Mouse (Mus musculus): ENCODE data around the gene Ppp1r15b. TPM values are rescaled to one million over a fixed set of nuclear protein-coding genes. Genes with fewer than 3 reads are reported as not detected.

Gene Ppp1r15b
- total and polyA plus RNA-seq, 2 experiments from 2014 or later, result 17.5 to 42.3 TPM

GRCm38 (mm10) chr1:133093719-133094118, 37.2 kb upstream of the Ppp1r15b start:
- H3K4me1 ChIP-seq (ENCODE audit: insufficient read depth, low read length), result no peaks in the 10 kb centered on the region
- H3K36me3 ChIP-seq (ENCODE audit: insufficient read depth, low read length), result peaks cover 54% of the 10 kb centered on the region
- H3K4me2 ChIP-seq (ENCODE audit: low read depth, low read length, poor library complexity, severe bottlenecking), result no peak overlapping the region
- no peak for DNase-seq (ENCODE audit: low spot score)
- no peak overlapping the region for H3K9ac ChIP-seq (replicated peaks; ENCODE audit: low read length, poor library complexity, severe bottlenecking)
- 90% methylated on average over 7 of the region's 7 CpGs for WGBS
- no peak overlapping the region for H3K27ac ChIP-seq (ENCODE audit: low read depth, low read length)
- H3K9me3 ChIP-seq (ENCODE audit: low read length), result no peaks in the 10 kb centered on the region
- no peak for TF ChIP-seq CTCF (IDR thresholded peaks at IDR 0.05)
- no peaks in the 10 kb centered on the region for H3K27me3 ChIP-seq (ENCODE audit: insufficient read depth, low read length)
- H3K4me3 ChIP-seq (ENCODE audit: low read depth, low read length), result no peak overlapping the region
- no peak for ATAC-seq (ENCODE audit: low FRiP score)

GRCm38 (mm10) chr1:133100980-133101798, 29.8 kb upstream of the Ppp1r15b start:
- Histone ChIP-seq H3K27me3 (ENCODE audit: insufficient read depth, low read length) (no peaks in the 10 kb centered on the region), H3K4me2 (ENCODE audit: low read depth, low read length, poor library complexity, severe bottlenecking) (no peak overlapping the region), H3K27ac (ENCODE audit: low read depth, low read length) (no peak overlapping the region; the same call in 1 of the 2 replicates), H3K4me1 (ENCODE audit: insufficient read depth, low read length) (no peaks in the 10 kb centered on the region), H3K9ac (replicated peaks; ENCODE audit: low read length, poor library complexity, severe bottlenecking) (no peak overlapping the region), H3K36me3 (ENCODE audit: insufficient read depth, low read length) (peaks cover 67% of the 10 kb centered on the region), H3K9me3 (ENCODE audit: low read length) (no peaks in the 10 kb centered on the region), H3K4me3 (ENCODE audit: low read depth, low read length) (no peak overlapping the region)
- 0 out of 2 replicates have a peak, but pooled peaks have one; percentile 23 for ATAC-seq (ENCODE audit: low FRiP score)
- TF ChIP-seq CTCF (IDR thresholded peaks at IDR 0.05), result peak; percentile 85
- peak; percentile 77 for DNase-seq (ENCODE audit: low spot score)
- 42% methylated on average over 17 of the region's 17 CpGs for WGBS

GRCm38 (mm10) chr1:133102108-133102507, 28.8 kb upstream of the Ppp1r15b start:
- WGBS, result 82% methylated on average over 5 of the region's 5 CpGs
- Histone ChIP-seq H3K36me3 (ENCODE audit: insufficient read depth, low read length) (peaks cover 59% of the 10 kb centered on the region), H3K4me1 (ENCODE audit: insufficient read depth, low read length) (no peaks in the 10 kb centered on the region), H3K4me2 (ENCODE audit: low read depth, low read length, poor library complexity, severe bottlenecking) (no peak overlapping the region), H3K4me3 (ENCODE audit: low read depth, low read length) (no peak overlapping the region), H3K9me3 (ENCODE audit: low read length) (no peaks in the 10 kb centered on the region), H3K27me3 (ENCODE audit: insufficient read depth, low read length) (no peaks in the 10 kb centered on the region), H3K27ac (ENCODE audit: low read depth, low read length) (no peak overlapping the region), H3K9ac (replicated peaks; ENCODE audit: low read length, poor library complexity, severe bottlenecking) (no peak overlapping the region)
- DNase-seq (ENCODE audit: low spot score) (no peak), ATAC-seq (ENCODE audit: low FRiP score) (no peak)
- TF ChIP-seq CTCF (IDR thresholded peaks at IDR 0.05), result no peak

GRCm38 (mm10) chr1:133103315-133103714, 27.6 kb upstream of the Ppp1r15b start:
- Histone ChIP-seq H3K36me3 (ENCODE audit: insufficient read depth, low read length) (peaks cover 58% of the 10 kb centered on the region), H3K4me3 (ENCODE audit: low read depth, low read length) (no peak overlapping the region), H3K9me3 (ENCODE audit: low read length) (no peaks in the 10 kb centered on the region), H3K27me3 (ENCODE audit: insufficient read depth, low read length) (no peaks in the 10 kb centered on the region), H3K27ac (ENCODE audit: low read depth, low read length) (no peak overlapping the region), H3K9ac (replicated peaks; ENCODE audit: low read length, poor library complexity, severe bottlenecking) (no peak overlapping the region), H3K4me2 (ENCODE audit: low read depth, low read length, poor library complexity, severe bottlenecking) (no peak overlapping the region), H3K4me1 (ENCODE audit: insufficient read depth, low read length) (no peaks in the 10 kb centered on the region)
- ATAC-seq (ENCODE audit: low FRiP score) (no peak), DNase-seq (ENCODE audit: low spot score) (no peak)
- 90% methylated on average over 7 of the region's 7 CpGs for WGBS
- no peak for TF ChIP-seq CTCF (IDR thresholded peaks at IDR 0.05)

- Histone ChIP-seq H3K27me3 (ENCODE audit: insufficient read depth, low read length) (no peaks in the 10 kb centered on the region), H3K4me1 (ENCODE audit: insufficient read depth, low read length) (no peaks in the 10 kb centered on the region), H3K4me3 (ENCODE audit: low read depth, low read length) (no peak overlapping the region), H3K9ac (replicated peaks; ENCODE audit: low read length, poor library complexity, severe bottlenecking) (no peak overlapping the region), H3K36me3 (ENCODE audit: insufficient read depth, low read length) (peaks cover 53% of the 10 kb centered on the region), H3K9me3 (ENCODE audit: low read length) (no peaks in the 10 kb centered on the region), H3K4me2 (ENCODE audit: low read depth, low read length, poor library complexity, severe bottlenecking) (no peak overlapping the region), H3K27ac (ENCODE audit: low read depth, low read length) (no peak overlapping the region)
- DNase-seq (ENCODE audit: low spot score), result no peak
- TF ChIP-seq CTCF (IDR thresholded peaks at IDR 0.05), result no peak
- ATAC-seq (ENCODE audit: low FRiP score), result no peak
- WGBS, result 87% methylated on average over 6 of the region's 6 CpGs
These were observed 27.1 kb upstream of the Ppp1r15b start for GRCm38 (mm10) chr1:133103871-133104270.

GRCm38 (mm10) chr1:133116108-133116507, 14.8 kb upstream of the Ppp1r15b start:
- no peak for ATAC-seq (ENCODE audit: low FRiP score)
- 90% methylated on average over 4 of the region's 4 CpGs for WGBS
- no peak overlapping the region for H3K4me2 ChIP-seq (ENCODE audit: low read depth, low read length, poor library complexity, severe bottlenecking)

More at GRCm38 (mm10) chr1:133116108-133116507, 14.8 kb upstream of the Ppp1r15b start:
- H3K27ac ChIP-seq (ENCODE audit: low read depth, low read length), result no peak overlapping the region
- H3K9me3 ChIP-seq (ENCODE audit: low read length), result no peaks in the 10 kb centered on the region
- TF ChIP-seq CTCF (IDR thresholded peaks at IDR 0.05), result no peak
- no peak for DNase-seq (ENCODE audit: low spot score)
- H3K36me3 ChIP-seq (ENCODE audit: insufficient read depth, low read length), result no peaks in the 10 kb centered on the region
- no peak overlapping the region for H3K9ac ChIP-seq (replicated peaks; ENCODE audit: low read length, poor library complexity, severe bottlenecking)
- no peaks in the 10 kb centered on the region for H3K27me3 ChIP-seq (ENCODE audit: insufficient read depth, low read length)
- H3K4me1 ChIP-seq (ENCODE audit: insufficient read depth, low read length), result no peaks in the 10 kb centered on the region
- no peak overlapping the region for H3K4me3 ChIP-seq (ENCODE audit: low read depth, low read length)

All from midbrain, postnatal 0 days (tissue).